Mouse (Mus musculus) adrenal gland, postnatal 36 days (tissue): ENCODE results near the gene Diaph2. TPM values are rescaled to one million over a fixed set of nuclear protein-coding genes. Genes with fewer than 3 reads are reported as not detected.

Source experiments
- DNase-seq, 2 experiments: peaks; one replicate each; pipeline ENCODE4 v3.0.0; 2021; ENCODE audit warnings: mixed read lengths in 1 of 2
- long read RNA-seq, 2 experiments: library from polyadenylated mRNA; stranded (forward); transcript quantifications; one replicate each; pipeline ENCODE4 v2.0.0; 2021; ENCODE audit warnings: borderline sequencing depth in 2 of 2
- total RNA-seq, 2 experiments: library from RNA; stranded (reverse); gene quantifications; 2 replicates each; pipeline ENCODE4 v1.2.3; 2021

Diaph2 gene
- 10 to 100 TPM; 25.1 to 28.0 TPM for total RNA-seq
- long read RNA-seq, experiment 1, partial matches to known transcripts: 2 of 3 reads
- long read RNA-seq, experiment 1, other reads (novel, unspliced or antisense): 1 of 3 reads
- long read RNA-seq, experiment 2, partial matches to known transcripts: 1 of 1 reads
- long read RNA-seq, experiment 2, other reads (novel, unspliced or antisense): 0 of 1 reads

GRCm38 (mm10) chrX:129749571-129750061, at the start of gene Diaph2:
TSS of gene Diaph2 (plus strand) at chrX:129749742.
- DNase-seq: peak; percentile 88 to 90

- no peak for DNase-seq
Observed at GRCm38 (mm10) chrX:129701634-129702312, 47.8 kb upstream of the Diaph2 start.

- DNase-seq: peak in 1 of 2 experiments; percentile 2
Observed at GRCm38 (mm10) chrX:129709656-129710055, 39.9 kb upstream of the Diaph2 start.

GRCm38 (mm10) chrX:129728717-129729220, 20.8 kb upstream of the Diaph2 start:
- no peak for DNase-seq

- peak; percentile 30 to 44 for DNase-seq
Observed at GRCm38 (mm10) chrX:129736562-129736961, 13.0 kb upstream of the Diaph2 start.

GRCm38 (mm10) chrX:129739226-129739625, 10.3 kb upstream of the Diaph2 start:
- no peak for DNase-seq

- no peak for DNase-seq
Observed at GRCm38 (mm10) chrX:129742981-129743380, 6.6 kb upstream of the Diaph2 start.

GRCm38 (mm10) chrX:129745976-129746375, 3.6 kb upstream of the Diaph2 start:
- DNase-seq: no peak

GRCm38 (mm10) chrX:129749102-129749501, 440 bp upstream of the Diaph2 start:
- DNase-seq: no peak

GRCm38 (mm10) chrX:129750094-129750569, 590 bp downstream of the Diaph2 start:
- peak; percentile 23 to 38 for DNase-seq

GRCm38 (mm10) chrX:129750606-129751005, 1.1 kb downstream of the Diaph2 start:
- peak; percentile 2 to 11 for DNase-seq

GRCm38 (mm10) chrX:129756606-129757005, 7.1 kb downstream of the Diaph2 start:
- no peak for DNase-seq

GRCm38 (mm10) chrX:129762649-129763048, 13.1 kb downstream of the Diaph2 start:
- no peak for DNase-seq

- no peak for DNase-seq
Observed at GRCm38 (mm10) chrX:129765378-129765777, 15.8 kb downstream of the Diaph2 start.

- no peak for DNase-seq
Observed at GRCm38 (mm10) chrX:129766811-129767210, 17.3 kb downstream of the Diaph2 start.

GRCm38 (mm10) chrX:129770625-129771024, 21.1 kb downstream of the Diaph2 start:
- no peak for DNase-seq

GRCm38 (mm10) chrX:129773556-129774255, 24.2 kb downstream of the Diaph2 start:
- no peak for DNase-seq

GRCm38 (mm10) chrX:129774478-129774877, 24.9 kb downstream of the Diaph2 start:
- DNase-seq: no peak

- no peak for DNase-seq
Observed at GRCm38 (mm10) chrX:129776761-129777160, 27.2 kb downstream of the Diaph2 start.

- DNase-seq: no peak
Observed at GRCm38 (mm10) chrX:129777404-129777962, 27.9 kb downstream of the Diaph2 start.

- no peak for DNase-seq
Observed at GRCm38 (mm10) chrX:129781844-129782243, 32.3 kb downstream of the Diaph2 start.

GRCm38 (mm10) chrX:129784062-129784461, 34.5 kb downstream of the Diaph2 start:
- DNase-seq: no peak
